Mouse (Mus musculus) heart, postnatal 36 days (tissue): Measurements from ENCODE around the gene P2ry12. TPM values are rescaled to one million over a fixed set of nuclear protein-coding genes. Genes with fewer than 3 reads are reported as not detected.

Experiments used
- DNase-seq, 2 experiments: peaks; one replicate each; pipeline ENCODE4 v3.0.0; 2021 to 2022
- intact Hi-C: fragments of 180-260 bp; cut with DNase I; formaldehyde crosslinking; loops from one replicate; pipeline ENCODE4 v1.15.1; 2025
- total RNA-seq, 2 experiments: library from RNA; stranded (reverse); gene quantifications; 2 replicates each; pipeline ENCODE4 v1.2.3; 2021

Gene P2ry12
- total RNA-seq, 2 experiments from 2014 or later = 2.3 to 2.6 TPM

DNA sequence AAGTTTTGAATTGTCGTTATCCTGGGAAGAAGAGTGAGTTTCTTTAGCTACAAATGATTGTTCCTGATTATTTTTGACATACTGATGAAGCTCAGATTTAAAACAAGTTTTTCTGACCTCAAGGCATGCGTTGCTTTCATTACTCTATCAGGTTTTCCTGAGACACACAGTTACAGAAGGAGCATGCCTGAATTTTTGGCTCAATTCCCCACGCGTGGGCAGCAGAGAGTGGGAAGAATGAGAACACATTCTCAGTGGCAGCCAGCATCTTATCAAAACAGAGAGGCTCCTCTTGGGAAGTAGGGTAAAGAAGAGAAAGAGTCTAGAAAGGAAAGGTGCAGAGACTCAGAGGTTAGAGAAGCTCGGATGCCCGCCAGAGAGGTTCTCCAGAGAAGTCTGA lies 19.3 kb downstream of the P2ry12 start:
- intact Hi-C loops = no loop called here
- peak in 1 of 2 experiments; percentile 27 for DNase-seq

DNA sequence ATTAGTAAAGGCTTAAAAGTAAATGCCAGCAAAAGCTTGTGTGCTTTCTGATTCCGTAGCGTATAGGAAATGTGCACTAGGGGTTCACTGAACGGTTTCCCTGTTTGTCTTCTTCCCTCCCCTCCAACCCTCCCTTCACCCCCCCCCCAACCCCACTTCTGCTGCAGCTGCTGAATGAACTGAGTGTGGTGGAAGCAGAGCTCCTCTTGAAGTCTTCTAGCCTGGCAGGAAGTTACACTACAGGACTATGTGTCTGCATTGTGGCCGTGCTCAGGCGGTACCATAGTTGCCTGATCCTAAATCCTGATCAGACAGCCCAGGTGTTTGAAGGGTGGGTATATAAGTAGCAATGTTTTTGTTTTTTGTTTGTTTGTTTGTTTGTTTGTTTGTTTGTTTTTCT lies 27.8 kb downstream of the P2ry12 start:
- intact Hi-C loops = no loop called here
- no peak for DNase-seq

DNA sequence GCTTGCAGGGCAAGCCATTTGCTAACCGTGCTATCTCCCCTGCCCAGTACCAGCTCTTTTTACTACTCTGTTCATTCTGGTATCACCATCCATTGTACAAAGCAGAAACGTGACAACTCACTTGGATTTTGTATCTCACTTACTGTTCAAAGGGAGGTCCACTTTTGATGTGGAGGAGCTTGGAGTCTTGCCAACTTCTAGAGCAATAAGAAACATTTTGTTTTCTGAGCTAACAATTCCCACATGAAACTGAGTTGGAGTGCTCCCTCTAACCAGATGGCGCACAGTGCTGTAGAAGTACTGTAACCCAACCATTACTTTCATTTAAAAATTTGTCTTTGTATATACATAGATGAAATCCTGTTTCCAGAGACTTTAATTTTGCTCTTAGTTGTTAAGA lies 31.8 kb downstream of the P2ry12 start:
- intact Hi-C loops = no loop called here
- DNase-seq = no peak

DNA sequence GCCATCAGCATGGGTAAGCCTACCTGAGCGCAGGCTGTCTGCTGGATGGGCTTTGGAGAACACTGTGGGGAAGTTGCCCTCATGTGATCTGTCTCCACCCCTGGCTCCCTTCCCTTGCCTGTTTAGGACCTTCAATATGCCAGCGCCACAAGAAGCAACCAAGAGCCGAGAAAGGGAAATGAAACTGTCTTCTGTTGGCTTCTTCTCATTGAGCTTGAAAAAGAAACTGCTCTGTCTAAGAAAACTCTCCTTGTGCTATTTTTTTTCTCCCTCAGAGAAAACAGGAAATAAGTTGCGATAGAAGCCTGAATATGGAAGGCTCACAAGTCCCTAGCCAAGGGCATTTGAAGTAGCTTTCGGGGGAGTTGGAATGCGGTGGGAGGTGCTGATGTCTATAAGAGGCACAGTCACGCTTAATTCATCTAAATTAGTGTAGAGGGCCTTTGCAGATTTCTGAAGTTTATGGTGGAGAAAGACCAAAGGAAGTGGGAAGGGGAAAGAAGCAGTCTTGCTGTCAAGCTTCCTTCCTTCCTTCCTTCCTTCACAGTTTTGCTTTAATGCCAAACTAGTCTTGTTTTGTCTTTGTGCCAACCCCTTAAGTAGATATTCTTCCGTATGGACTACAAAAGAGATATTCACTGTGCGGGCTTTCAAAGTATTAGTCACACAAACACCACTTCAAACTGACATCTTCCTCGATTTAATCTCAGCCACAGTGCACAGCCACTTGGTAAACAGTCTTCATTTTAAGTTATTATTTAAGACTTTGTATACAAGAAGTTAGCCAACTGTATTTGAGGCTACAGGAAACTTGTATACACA lies 33.7 kb downstream of the P2ry12 start:
- peak in 1 of 2 experiments; percentile 38 for DNase-seq
- intact Hi-C loops = no loop called here

DNA sequence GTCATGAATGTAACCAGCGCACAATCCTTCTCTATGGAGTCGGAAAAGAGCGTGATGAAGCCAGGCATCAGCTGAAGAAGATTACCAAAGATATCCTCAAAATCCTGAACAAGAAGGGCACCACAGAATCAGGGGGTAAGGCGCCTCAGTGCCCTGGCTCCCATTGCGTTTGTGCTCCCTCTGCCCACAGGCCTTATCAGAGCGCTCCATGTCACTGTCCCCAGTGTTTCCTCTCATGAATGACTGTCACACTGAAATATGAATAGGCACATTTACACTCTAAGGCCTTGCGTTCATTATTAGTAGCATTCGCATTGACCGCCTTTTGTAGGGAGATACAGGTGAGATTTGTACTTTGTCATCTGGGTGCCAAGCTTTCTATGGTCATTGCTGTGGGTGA lies 35.0 kb downstream of the P2ry12 start:
- intact Hi-C loops = no loop called here
- DNase-seq = no peak

DNA sequence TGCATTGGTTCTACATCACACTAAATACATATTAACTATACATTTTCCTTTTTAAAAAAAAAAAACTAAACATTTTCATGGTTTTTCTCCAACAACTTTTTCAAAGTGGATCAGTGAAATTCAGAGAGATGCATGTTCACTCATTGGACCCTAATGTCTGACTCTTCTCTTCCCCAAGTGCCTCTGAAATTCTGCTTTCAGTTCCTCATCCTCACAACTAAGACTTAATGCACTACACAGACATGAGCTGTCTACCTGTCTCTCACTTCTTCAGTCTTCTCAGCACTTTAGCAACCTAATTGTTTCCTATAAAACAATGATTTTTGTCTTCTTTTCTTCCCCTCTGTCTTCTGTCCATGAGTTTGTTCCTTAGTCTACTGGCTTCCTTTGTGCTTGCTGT lies 37.3 kb downstream of the P2ry12 start:
- intact Hi-C loops = no loop called here
- no peak for DNase-seq

DNA sequence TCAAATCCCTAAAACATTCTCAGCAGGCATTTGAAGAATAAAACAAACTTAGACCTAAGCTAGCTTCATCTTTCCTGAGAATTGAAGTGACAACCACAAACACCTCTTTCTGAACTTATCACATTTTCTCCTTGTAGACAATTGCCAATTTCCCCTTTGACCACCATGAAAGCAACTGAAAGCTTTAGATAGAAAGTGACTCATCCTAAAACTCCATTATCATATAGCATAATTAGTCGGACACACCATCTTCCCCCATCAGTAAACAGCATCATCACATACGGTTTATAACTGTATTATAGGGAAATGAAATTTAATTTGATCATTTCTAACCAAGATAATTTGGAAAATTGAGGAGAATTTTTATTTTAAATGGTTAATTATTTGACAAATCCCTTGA lies 40.4 kb downstream of the P2ry12 start:
- intact Hi-C loops = no loop called here

DNA sequence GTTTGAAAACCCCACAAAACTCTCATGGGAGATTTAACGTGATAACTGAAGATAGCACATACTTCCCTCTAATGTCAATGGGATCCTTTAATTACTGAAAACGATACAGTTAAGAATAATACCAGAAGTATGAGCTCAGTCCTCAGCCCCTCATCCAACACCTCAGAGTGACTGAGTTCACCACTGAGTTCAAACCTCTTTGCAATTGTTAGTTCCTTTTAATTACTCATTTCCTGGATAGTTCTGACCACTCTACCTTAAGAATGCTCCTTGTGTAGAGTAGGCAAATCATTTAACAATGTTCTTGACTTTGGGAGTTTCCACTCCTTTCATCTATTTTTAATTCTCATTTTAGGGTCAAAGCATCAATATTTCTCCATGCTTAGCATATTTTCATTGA lies 43.3 kb downstream of the P2ry12 start:
- no peak for DNase-seq
- intact Hi-C loops = no loop called here

More for the DNA sequence above, 40.4 kb downstream of the P2ry12 start:
- DNase-seq = no peak

DNA sequence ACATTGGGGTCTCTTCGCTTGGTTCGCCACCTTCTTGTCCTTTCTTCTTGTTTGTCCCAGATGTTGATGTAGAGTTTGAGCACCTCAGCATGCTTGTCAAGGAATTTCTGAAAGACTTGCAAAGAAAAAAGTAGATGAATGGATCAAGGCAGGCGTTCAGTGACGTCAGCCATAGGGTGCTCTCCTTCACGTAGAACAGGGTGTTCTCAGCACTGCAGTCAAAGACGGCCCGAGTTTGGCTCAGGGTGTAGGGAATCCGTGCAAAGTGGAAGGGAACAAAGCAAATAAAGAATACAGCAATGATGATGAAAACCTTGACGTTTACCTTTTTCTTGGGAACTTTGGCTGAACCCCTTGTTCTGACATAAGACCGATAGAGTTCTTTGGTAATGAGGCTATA lies 45.5 kb downstream of the P2ry12 start:
- no peak for DNase-seq
- intact Hi-C loops = no loop called here

DNA sequence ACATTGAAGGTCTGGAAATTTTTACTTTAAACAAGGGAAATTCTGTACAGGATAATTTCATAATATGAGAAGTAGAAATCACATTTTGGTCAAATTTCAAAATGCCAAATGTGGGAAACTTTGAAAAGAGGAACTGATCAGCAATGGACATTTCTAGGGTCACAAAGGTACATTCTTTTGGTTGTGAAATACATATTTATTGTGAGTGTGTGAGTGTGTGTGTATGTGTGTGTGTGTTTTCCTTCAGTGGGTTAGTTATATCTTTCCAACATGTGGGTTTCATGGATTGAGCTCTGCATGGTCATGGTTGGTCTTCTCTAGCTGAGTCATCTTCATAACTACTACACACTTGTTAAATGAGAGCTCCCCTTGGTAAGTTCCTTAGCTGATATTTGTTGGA lies 50.3 kb downstream of the P2ry12 start:
- intact Hi-C loops = no loop called here
- no peak for DNase-seq

DNA sequence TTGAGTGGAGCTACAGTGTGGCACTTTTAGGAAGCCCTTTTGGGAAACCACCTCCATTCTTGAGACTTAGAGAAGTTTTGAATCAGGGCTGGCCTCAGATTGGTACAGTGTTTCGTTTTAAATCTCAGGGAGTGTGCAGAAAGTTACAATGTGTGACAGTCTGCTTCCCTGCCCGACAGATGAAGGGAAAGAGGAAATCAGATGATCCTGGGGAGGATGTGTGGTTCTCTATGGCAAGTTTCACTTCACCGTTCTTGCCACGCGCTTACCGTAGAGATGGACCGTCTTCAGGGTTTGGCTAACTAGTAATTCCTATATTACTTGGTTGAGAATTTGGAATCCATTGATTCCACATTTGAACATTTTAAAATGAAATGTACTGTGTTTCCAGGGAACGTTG lies 50.9 kb downstream of the P2ry12 start:
- no peak for DNase-seq
- intact Hi-C loops = no loop called here

DNA sequence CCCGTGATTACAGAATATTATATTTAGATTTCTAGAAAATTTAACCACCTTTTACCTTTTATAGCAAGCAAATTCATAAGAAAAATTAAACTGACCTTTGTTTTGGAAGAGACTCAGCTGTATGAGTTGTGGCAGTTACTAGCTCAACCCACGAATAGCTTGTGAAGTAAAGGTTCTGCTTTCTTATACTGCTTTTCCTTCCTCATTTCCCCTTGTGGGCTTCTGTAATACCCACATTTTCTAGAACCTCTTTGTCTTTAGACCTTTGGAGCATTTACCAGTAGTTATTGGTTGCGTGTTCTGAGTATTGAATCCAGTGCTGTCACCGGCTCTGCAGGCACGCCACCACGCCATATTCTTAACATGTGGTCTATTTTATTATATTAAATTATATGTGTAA lies 51.9 kb downstream of the P2ry12 start, which contains the start of gene P2ry13:
Gene P2ry13, minus strand, starts transcription at position 156 of the 400 bp plus-strand sequence.
- DNase-seq = no peak
- intact Hi-C loops = no loop called here

DNA sequence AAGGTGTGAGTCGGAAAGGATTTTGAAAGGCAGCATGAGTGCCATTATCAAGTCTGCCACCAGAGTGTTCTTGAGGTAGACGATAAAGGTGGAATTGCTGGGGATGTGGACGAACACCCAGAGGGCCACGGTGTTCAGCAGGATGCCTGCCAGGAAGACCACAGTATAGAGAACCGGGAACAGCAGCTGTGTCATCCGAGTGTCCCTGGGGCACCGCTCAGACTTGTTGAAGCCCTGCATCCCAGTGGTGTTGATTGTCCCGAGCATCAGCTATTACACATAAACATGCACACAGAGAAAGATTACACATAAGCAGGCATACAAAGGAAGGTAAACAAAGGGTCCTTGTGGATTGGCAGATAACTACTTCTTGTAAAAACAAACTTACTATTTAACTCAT lies 52.6 kb downstream of the P2ry12 start:
- no peak for DNase-seq
- intact Hi-C loops = no loop called here

DNA sequence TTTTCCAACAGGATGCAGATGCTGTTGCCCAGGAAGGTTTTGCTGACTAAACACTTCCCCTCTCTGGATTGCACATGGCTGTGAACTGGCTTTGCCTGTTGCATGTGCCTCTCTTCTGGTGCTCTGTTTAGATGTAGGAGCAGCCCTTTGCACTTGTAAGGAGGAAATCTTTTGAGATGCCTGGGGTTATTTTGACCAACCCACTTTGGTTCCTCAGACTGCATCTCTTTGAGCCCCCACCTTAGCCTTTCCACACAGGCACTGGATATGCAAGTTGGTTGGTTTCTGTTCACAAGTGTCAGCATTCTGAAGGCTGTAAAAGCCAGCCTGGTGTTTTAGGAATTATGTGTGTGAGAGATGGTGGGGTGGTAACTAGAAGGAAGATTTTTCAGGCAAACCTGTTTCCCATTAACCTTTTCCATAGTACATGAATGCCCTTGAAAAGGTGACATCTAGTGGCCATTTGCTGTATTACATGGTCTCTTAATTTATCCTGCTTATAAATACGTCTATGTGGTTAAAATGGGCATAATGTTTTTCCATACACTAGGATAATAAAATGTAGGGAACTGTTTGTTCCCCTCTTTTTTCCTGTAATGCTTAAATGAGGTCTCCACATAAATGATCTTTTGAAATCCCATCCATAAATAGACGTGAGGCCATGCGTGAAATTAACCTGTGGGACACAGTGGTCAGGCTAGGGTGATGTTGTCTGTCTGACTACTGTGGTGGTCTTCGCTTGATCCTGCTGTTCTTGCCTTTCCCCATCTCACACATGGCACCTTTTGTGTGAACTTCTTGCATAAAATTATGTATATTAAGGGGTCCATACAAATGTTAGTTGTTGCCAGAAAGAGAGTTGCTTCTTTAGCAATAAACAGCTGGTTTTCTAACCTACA lies 53.8 kb downstream of the P2ry12 start:
- DNase-seq = no peak
- intact Hi-C loops = loop anchor here (1.0 to 2.0 kb wide), 2 partner anchors 34 to 89 kb away; no protein-coding TSS in a partner anchor

DNA sequence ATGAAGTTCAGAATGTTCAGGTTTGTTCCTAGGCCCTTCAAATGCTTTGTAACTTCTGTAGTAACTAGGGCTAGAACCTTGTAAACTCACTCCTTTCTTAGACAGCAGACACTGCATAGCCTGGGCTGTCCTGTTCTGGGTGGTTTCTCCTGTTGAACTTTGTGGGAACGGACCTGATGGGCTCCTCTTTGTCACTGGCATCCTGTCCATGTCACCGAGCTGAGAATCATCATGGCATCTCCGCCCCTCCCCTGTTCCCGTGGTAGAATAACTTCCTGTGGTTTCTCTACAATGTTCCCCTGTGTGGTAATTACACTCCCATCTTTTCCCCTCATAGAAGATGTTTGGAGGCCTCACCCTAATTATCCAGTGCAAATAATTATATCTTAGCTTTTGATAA lies 56.7 kb downstream of the P2ry12 start:
- no peak for DNase-seq
- intact Hi-C loops = no loop called here

DNA sequence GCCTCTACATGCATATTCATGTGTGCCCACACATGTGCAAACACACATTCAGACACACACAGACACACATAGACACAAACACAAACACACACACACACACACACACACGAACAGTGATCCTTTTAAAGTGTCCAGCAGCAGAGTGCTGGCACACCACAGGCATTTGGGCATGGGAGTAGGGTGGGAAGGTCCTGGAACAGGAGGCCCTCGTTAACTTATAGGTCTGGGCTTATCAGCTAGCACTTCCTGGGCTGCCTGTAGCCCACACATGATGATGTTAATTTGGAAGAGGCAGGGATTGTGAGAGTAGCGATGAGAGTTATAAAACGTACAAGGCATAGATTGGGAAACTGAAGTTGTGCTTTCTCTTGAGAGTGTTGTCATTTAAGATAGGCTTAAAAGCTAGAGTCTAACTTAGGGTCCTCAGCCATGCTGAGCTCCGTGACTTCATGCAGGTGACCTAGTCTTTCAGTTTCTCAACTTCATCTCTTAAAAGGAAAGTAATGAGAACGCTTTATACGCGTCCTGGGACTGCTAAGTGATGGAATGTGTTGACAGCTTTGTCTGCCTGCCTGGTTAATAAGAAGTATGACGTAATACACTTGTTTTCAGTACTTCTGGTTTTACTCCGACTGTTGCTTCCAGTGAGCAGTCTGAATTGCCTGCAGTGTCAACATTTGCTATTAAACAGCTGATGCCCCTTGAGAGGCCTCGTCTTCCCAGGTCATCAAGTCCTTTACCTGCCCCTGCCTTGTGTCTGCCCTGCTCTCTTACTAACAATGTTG lies 57.8 kb downstream of the P2ry12 start:
- DNase-seq = no peak
- intact Hi-C loops = no loop called here

DNA sequence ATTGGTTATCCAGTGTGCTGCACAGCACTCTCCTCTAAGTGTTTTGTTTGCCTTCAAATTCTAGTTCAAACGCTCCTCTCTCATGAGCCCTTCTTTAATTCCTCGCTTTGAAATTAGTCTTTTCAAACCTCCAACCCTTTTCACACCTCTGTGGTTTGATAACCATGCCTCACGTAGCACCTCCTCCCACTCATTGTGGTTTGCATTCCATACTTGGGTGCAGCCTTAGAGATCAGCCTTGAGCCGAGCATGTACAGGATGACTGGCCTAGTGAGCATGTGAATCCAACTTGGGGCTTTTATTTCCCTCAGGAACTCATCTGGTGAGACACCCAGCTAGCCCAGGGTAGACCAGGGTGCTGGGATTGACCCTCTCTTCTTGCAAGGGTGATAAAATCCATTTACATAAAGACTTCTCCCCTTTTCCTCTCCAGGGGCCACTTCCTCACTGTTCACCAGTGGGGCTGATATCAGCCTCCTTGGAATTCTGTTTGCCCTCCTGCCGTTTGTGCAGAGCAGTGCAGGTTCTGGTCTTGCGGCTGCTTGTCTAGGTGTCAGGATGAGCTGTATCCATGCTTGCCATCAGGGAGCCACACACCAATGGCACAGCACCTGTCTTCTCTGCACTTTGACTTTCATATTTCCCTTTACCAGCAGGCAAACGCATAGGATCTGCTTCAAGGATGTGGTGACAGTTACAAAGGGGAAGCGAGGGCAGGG lies 58.7 kb downstream of the P2ry12 start:
- intact Hi-C loops = no loop called here
- DNase-seq = no peak

DNA sequence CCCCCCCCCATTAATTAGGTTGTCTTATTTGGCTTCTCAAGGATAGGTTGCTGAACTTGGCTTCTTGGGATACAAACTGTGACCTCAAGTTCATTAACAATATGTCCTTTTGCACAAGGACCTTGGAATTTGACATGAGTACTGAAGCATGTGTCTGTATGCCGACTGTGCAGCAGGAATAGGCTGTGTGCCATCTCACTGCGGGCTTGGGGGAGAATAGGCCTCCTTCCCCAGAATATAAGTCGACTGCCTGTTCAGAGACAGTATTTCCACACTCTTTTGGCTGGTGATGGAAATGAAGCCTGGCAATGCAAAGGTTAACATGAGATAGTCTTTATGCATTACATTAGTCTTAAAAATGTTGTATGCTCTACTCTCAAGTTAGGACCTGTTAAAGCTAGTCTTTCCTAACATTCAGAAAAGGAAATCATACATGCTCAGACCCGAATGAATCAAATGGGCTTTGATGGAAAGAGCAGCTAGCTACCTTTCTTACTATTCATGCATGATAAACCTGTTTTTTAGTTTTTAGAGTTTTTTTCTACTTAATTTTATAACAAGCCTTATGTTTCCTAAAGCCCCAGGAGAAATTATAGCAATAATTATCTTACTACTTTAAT lies 65.2 kb downstream of the P2ry12 start:
- DNase-seq = no peak
- intact Hi-C loops = no loop called here

DNA sequence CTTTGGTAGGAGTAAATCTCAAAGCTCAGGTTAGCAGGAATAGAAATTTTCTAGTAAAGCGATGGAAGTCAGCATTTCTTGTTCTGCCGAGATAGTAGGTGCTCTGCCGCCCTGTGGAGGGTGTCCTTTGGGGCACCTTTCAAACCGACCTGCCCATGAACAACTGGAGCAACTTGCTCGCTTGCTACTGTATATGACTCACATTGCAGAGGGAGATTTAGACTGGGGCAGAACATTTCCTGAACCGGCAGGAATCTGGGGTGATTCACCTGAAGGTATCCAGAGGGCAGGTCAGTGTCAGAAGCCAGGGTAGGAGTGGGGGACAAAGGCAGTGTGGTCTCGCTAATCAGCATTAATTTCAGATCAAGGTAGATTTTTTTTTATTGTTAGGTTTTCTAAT lies 67.7 kb downstream of the P2ry12 start, which contains the start of gene Gpr87:
Gene Gpr87, minus strand, starts transcription at position 167 of the 400 bp plus-strand sequence.
- intact Hi-C loops = no loop called here

DNA sequence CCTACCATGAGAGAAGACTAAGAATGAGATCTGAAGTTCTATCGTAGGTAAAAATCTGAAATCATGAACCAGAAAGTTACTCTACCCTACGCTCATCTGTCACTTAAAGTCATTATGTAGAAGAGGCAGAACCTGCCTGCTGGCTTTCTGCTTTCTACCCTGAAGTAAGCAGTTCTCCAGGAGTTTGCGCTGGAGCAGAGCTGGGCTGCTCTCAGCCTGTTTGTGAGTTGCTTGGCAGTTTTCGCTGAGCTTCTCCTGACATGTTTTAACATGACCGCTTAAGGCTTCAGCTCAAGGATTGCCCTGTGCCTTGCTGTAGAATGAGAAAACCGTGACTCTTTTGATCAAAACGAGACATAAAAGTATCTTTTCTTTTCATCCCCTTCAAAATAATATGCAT lies 68.6 kb downstream of the P2ry12 start:
- DNase-seq = no peak
- intact Hi-C loops = no loop called here

More for the DNA sequence above, 67.7 kb downstream of the P2ry12 start, which contains the start of gene Gpr87:
- no peak for DNase-seq
